Mouse (Mus musculus) frontal cortex, postnatal 25 days (tissue): ENCODE data around the gene Fscn3.

Experiments
- DNase-seq, 2 experiments: peaks; one replicate each; pipeline ENCODE4 v3.0.0; 2022; ENCODE audit warnings: low spot score in 2 of 2

Fscn3 gene

GRCm38 (mm10) chr6:28486905-28487304 lies 59.3 kb downstream of the Fscn3 start:
- DNase-seq = no peak
